Mouse (Mus musculus) hindbrain, embryonic 15.5 days (tissue): ENCODE data around the gene Pcsk2. TPM values are rescaled to one million over a fixed set of nuclear protein-coding genes. Genes with fewer than 3 reads are reported as not detected.

Experiments
- ATAC-seq: fragments of 200-750 bp; cut with Nextera tagmentation; 2 replicates; pipeline ENCODE4 v1.8.0; 2017; ENCODE audit warnings: low read depth, moderate number of reproducible peaks, moderate TSS enrichment; ENCODE audit not compliant: low FRiP score
- H3K27ac ChIP-seq: fragments of 300-500 bp; sonication (generic); replicated peaks from 2 replicates; pipeline ENCODE4 v1.5.1; 2015; ENCODE audit warnings: mild to moderate bottlenecking, inconsistent platforms
- H3K27me3 ChIP-seq: fragments of 300-500 bp; sonication (generic); 2 replicates; pipeline ENCODE4 v1.6.1; 2015; ENCODE audit warnings: control low read depth, inconsistent platforms
- H3K36me3 ChIP-seq: fragments of 300-500 bp; sonication (generic); 2 replicates; pipeline ENCODE4 v1.6.1; 2015; ENCODE audit warnings: control low read depth, inconsistent platforms
- H3K4me1 ChIP-seq: fragments of 300-500 bp; sonication (generic); replicated peaks from 2 replicates; pipeline ENCODE4 v1.6.1; 2015; ENCODE audit warnings: control low read depth, inconsistent platforms
- H3K4me2 ChIP-seq: fragments of 300-500 bp; sonication (generic); 2 replicates; pipeline ENCODE4 v1.6.1; 2015; ENCODE audit warnings: moderate library complexity, mild to moderate bottlenecking, inconsistent platforms
- H3K4me3 ChIP-seq: fragments of 300-500 bp; sonication (generic); 2 replicates; pipeline ENCODE4 v1.5.1; 2015; ENCODE audit warnings: mild to moderate bottlenecking, inconsistent platforms
- H3K9ac ChIP-seq: fragments of 300-500 bp; sonication (generic); 2 replicates; pipeline ENCODE4 v1.6.1; 2015; ENCODE audit warnings: inconsistent platforms
- H3K9me3 ChIP-seq: fragments of 300-500 bp; sonication (generic); 2 replicates; pipeline ENCODE4 v1.6.1; 2016; ENCODE audit warnings: control low read depth, inconsistent platforms
- WGBS: fragments of 180-500 bp; shearing (Covaris S2); methylation state at CpG from one replicate; pipeline ENCODE4 v1.1.7; 2015; 5-methylcytosine and 5-hydroxymethylcytosine counted together
- polyA plus RNA-seq: library from polyadenylated mRNA; unstranded; fragments of >200 nt; fragmentation: Nextera tagmentation; extraction: Ambion mirVana; gene quantifications from 2 replicates; pipeline ENCODE4 v1.2.1, GENCODE M21; 2015

The Pcsk2 gene
- polyA plus RNA-seq, 1 experiment from 2014 or later, result 22.4 TPM

GRCm38 (mm10) chr2:143846799-143847198, 300.8 kb downstream of the Pcsk2 start:
- 73% methylated on average over 4 of the region's 4 CpGs for WGBS
- no peaks in the 10 kb centered on the region for H3K36me3 ChIP-seq
- H3K9ac ChIP-seq, result no peak overlapping the region
- no peak overlapping the region for H3K27ac ChIP-seq
- H3K9me3 ChIP-seq, result no peaks in the 10 kb centered on the region
- H3K4me2 ChIP-seq, result no peak overlapping the region
- no peaks in the 10 kb centered on the region for H3K27me3 ChIP-seq
- ATAC-seq, result no peak
- peaks cover 4% of the 10 kb centered on the region for H3K4me1 ChIP-seq
- no peak overlapping the region for H3K4me3 ChIP-seq

DNA sequence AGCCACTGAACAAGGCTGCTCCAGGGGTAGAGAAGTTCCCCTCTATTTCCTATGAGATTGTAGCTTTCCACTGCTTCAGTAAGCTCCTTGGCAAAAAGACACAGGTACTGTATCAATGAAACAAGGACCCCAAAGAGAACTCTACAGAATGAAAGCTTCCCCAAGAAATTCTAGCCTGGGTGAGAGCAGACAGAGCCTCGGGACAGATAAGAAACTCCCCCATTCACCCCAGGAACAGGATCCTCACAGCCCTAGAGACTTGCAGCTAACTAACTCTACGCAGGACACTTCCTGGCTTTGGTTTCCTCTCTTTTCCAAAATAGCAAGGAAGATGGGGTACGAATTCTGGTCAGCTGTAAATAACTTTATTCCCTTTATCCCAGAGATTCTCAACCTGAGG, 301.3 kb downstream of the Pcsk2 start:
- 80% methylated on average over 3 of the region's 3 CpGs for WGBS
- no peak overlapping the region for H3K27ac ChIP-seq
- H3K4me3 ChIP-seq, result no peak overlapping the region

DNA sequence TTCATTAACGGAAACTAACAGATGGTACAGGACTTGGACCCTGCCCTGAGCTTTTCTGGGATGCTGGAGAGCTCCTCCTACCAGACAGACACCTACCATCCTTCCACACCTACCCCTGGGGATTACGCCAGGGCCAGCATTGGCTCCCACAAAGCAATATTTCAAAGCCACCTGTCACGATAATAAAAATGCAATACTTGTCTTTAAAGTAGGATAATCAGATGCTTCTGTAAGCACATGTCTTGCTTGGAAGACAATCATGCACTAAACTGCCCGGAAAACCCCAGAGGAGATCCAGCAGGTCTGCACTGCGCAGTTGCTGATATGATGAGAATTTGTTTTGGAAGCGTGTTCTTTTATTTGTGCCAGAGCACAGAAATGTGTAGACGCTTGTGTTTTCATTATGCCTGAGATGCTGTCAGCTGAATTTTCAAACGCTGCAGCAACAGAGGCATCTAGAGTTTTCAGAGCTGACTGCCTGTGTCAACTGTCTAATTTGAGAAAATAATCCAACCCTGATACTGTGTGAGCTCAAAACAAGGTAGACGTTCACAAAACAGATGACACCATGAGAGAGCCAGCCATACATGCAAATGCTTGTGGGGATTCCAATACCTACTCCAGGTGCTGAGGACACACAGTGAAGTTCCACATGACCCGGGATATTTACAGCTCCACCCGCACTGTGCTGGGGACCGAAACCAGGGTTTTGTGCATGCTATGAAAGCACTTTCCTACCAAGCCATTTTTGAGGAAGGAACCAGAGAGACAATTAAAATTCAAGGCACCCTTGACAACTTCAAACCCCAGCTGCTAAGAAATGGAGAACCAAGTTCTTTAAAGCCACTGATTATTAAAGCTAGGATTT, 305.6 kb downstream of the Pcsk2 start:
- H3K27me3 ChIP-seq, result no peaks in the 10 kb centered on the region
- 64% methylated on average over 12 of the region's 12 CpGs for WGBS
- H3K27ac ChIP-seq, result peak overlapping the region; percentile 10
- H3K4me3 ChIP-seq, result no peak overlapping the region
- no peaks in the 10 kb centered on the region for H3K36me3 ChIP-seq
- H3K4me2 ChIP-seq, result no peak overlapping the region
- peak; percentile 61; the same call in 1 of the 2 replicates for ATAC-seq
- no peaks in the 10 kb centered on the region for H3K9me3 ChIP-seq
- no peak overlapping the region for H3K9ac ChIP-seq
- peaks cover 4% of the 10 kb centered on the region for H3K4me1 ChIP-seq

More for the DNA sequence above, 301.3 kb downstream of the Pcsk2 start:
- Histone ChIP-seq H3K9me3 (no peaks in the 10 kb centered on the region), H3K4me1 (peaks cover 4% of the 10 kb centered on the region), H3K36me3 (no peaks in the 10 kb centered on the region), H3K9ac (no peak overlapping the region), H3K4me2 (no peak overlapping the region), H3K27me3 (no peaks in the 10 kb centered on the region)
- ATAC-seq, result no peak

GRCm38 (mm10) chr2:143852295-143853275, 306.6 kb downstream of the Pcsk2 start:
- no peak for ATAC-seq

GRCm38 (mm10) chr2:143853447-143853846, 307.5 kb downstream of the Pcsk2 start:
- Histone ChIP-seq H3K27me3 (no peaks in the 10 kb centered on the region), H3K9ac (no peak overlapping the region), H3K36me3 (no peaks in the 10 kb centered on the region), H3K4me1 (peaks cover 4% of the 10 kb centered on the region; the same call in 1 of the 2 replicates), H3K4me2 (no peak overlapping the region), H3K27ac (no peak overlapping the region), H3K9me3 (no peaks in the 10 kb centered on the region), H3K4me3 (no peak overlapping the region)
- ATAC-seq, result no peak
- 63% methylated on average over 4 of the region's 4 CpGs for WGBS

More at GRCm38 (mm10) chr2:143852295-143853275, 306.6 kb downstream of the Pcsk2 start:
- H3K36me3 ChIP-seq, result no peaks in the 10 kb centered on the region
- 71% methylated on average over 18 of the region's 18 CpGs for WGBS
- no peak overlapping the region for H3K4me2 ChIP-seq
- no peak overlapping the region; the same call in 1 of the 2 replicates for H3K27ac ChIP-seq
- no peak overlapping the region for H3K4me3 ChIP-seq
- peaks cover 4% of the 10 kb centered on the region; the same call in 1 of the 2 replicates for H3K4me1 ChIP-seq
- H3K27me3 ChIP-seq, result no peaks in the 10 kb centered on the region
- H3K9ac ChIP-seq, result no peak overlapping the region
- no peaks in the 10 kb centered on the region for H3K9me3 ChIP-seq

- WGBS, result 88% methylated on average over 2 of the region's 2 CpGs
- no peak overlapping the region for H3K9ac ChIP-seq
- ATAC-seq, result no peak
Measured at GRCm38 (mm10) chr2:143859166-143859565, 313.2 kb downstream of the Pcsk2 start.

DNA sequence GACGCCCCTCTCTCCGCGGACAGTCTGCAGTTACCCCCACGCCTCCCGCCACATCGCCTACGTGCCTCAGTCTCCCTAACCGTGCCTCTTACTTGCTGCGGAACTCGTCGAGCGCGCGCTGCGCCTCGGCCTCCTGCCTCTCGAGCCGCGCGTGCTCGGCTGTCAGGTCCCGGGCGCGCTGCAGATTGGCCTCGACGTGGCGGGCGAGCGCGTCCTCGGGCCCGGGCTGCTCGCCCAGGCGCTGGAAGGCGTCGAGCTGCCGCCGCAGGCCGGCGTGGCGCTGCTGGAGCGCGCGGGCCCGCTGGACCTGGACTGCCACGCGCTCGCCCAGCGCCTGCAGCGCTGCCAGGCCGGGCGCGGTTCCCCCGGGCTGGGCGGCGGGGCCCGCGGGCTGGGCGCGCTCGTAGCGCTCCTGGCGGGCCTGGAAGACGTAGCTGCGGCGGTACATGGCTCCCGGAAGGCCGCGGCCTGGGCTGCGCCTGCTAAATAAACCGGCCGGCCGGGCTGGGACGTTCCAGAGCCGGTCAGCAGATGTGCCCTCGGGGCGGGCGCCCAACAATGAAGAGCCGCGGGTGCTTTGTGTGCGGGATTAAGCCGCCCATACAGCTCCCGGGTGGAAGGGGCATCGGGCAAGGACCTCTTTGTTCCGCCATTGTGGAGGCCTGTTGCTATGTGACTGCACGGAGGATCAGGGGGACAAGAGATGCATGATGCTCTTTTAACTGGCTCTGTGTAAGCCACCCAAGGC, 316.7 kb downstream of the Pcsk2 start, which contains the start of gene Bfsp1:
Bfsp1 (minus strand) TSS at position 690 of the 748 bp plus-strand sequence.
- peak within 1 kb of the TSS; percentile 38; the same call in 1 of the 2 replicates for H3K27ac ChIP-seq
- 3% methylated on average over 84 of the region's 86 CpGs for WGBS
- ATAC-seq, result peak; percentile 81

More at GRCm38 (mm10) chr2:143859166-143859565, 313.2 kb downstream of the Pcsk2 start:
- H3K27me3 ChIP-seq, result no peaks in the 10 kb centered on the region
- H3K4me2 ChIP-seq, result no peak overlapping the region
- peaks cover 12% of the 10 kb centered on the region for H3K4me1 ChIP-seq
- no peaks in the 10 kb centered on the region for H3K36me3 ChIP-seq
- no peak overlapping the region for H3K27ac ChIP-seq
- H3K4me3 ChIP-seq, result no peak overlapping the region
- H3K9me3 ChIP-seq, result no peaks in the 10 kb centered on the region

DNA sequence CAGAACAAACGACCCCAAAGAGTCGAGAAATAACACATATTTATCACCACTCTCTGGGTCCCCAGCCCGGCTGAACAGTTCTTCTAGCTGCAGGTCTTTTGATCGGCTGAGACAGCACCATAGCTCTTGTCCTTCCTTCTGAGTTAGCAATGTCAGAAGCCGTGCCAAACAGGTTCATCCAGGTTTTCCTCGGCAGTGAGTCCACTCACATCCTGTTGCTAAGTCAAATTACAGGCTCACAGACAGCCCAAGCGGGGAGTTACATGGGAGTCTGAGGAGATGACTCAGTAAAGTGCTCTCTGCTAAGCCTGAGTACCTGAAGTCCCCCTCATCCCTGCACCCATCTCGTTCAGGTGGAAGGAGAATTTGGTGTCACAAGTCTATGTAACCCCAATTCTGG, 318.6 kb downstream of the Pcsk2 start:
- Histone ChIP-seq H3K27ac (no peak overlapping the region), H3K4me1 (peaks cover 12% of the 10 kb centered on the region), H3K9me3 (no peaks in the 10 kb centered on the region), H3K9ac (no peak overlapping the region), H3K27me3 (no peaks in the 10 kb centered on the region), H3K36me3 (no peaks in the 10 kb centered on the region), H3K4me3 (no peak overlapping the region), H3K4me2 (no peak overlapping the region)
- no peak for ATAC-seq
- 76% methylated on average over 8 of the region's 8 CpGs for WGBS

More for the DNA sequence above, 316.7 kb downstream of the Pcsk2 start, which contains the start of gene Bfsp1:
- H3K4me1 ChIP-seq, result peaks cover 12% of the 10 kb centered on the region
- no peaks in the 10 kb centered on the region for H3K27me3 ChIP-seq
- H3K36me3 ChIP-seq, result no peaks in the 10 kb centered on the region
- H3K9ac ChIP-seq, result peak within 1 kb of the TSS; percentile 60
- H3K9me3 ChIP-seq, result no peaks in the 10 kb centered on the region
- H3K4me2 ChIP-seq, result peak within 1 kb of the TSS; percentile 70
- H3K4me3 ChIP-seq, result peak within 1 kb of the TSS; percentile 45
